Mouse (Mus musculus) olfactory bulb, adult 2 months (tissue): ENCODE measurements around the gene Car12. TPM values are rescaled to one million over a fixed set of nuclear protein-coding genes. Genes with fewer than 3 reads are reported as not detected.
A peak's percentile ranks its signal among the peaks of the same experiment; 100 is the strongest.

Experiments used
- H3K27ac ChIP-seq: fragments of 200-500 bp; 2 replicates; pipeline ENCODE4 v1.5.1; 2012; ENCODE audit warnings: low read depth, low read length; ENCODE audit not compliant: insufficient read depth
- H3K4me1 ChIP-seq: fragments of 200-500 bp; 2 replicates; pipeline ENCODE4 v1.6.1; 2012; ENCODE audit warnings: low read length; ENCODE audit not compliant: control insufficient read depth, insufficient read depth
- H3K4me3 ChIP-seq: fragments of 200-500 bp; 2 replicates; pipeline ENCODE4 v1.5.1; 2012; ENCODE audit warnings: mild to moderate bottlenecking, low read depth, low read length, moderate library complexity; ENCODE audit not compliant: insufficient read depth
- CTCF ChIP-seq: fragments of 200-500 bp; IDR thresholded peaks from 2 replicates; pipeline ENCODE4 v1.5.1; 2012; ENCODE audit warnings: low read depth, mild to moderate bottlenecking, low read length, moderate library complexity; ENCODE audit not compliant: insufficient read depth
- POLR2A ChIP-seq: fragments of 200-500 bp; IDR thresholded peaks from 2 replicates; pipeline ENCODE4 v1.6.1; 2012; ENCODE audit warnings: mild to moderate bottlenecking, low read depth, low read length, moderate library complexity; ENCODE audit not compliant: insufficient read depth
- WGBS: fragments of 180-500 bp; shearing (Covaris S2); methylation state at CpG from one replicate; pipeline ENCODE4 v1.1.7; 2018; 5-methylcytosine and 5-hydroxymethylcytosine counted together
- polyA plus RNA-seq: library from polyadenylated mRNA; stranded (reverse); fragments of >200 nt; gene quantifications from 2 replicates; pipeline ENCODE4 v1.2.4, GENCODE M21; 2012; ENCODE audit warnings: low replicate concordance; ENCODE audit not compliant: missing spikeins, insufficient read depth, insufficient read length

The Car12 gene
- not detected in 2 replicates for polyA plus RNA-seq

DNA sequence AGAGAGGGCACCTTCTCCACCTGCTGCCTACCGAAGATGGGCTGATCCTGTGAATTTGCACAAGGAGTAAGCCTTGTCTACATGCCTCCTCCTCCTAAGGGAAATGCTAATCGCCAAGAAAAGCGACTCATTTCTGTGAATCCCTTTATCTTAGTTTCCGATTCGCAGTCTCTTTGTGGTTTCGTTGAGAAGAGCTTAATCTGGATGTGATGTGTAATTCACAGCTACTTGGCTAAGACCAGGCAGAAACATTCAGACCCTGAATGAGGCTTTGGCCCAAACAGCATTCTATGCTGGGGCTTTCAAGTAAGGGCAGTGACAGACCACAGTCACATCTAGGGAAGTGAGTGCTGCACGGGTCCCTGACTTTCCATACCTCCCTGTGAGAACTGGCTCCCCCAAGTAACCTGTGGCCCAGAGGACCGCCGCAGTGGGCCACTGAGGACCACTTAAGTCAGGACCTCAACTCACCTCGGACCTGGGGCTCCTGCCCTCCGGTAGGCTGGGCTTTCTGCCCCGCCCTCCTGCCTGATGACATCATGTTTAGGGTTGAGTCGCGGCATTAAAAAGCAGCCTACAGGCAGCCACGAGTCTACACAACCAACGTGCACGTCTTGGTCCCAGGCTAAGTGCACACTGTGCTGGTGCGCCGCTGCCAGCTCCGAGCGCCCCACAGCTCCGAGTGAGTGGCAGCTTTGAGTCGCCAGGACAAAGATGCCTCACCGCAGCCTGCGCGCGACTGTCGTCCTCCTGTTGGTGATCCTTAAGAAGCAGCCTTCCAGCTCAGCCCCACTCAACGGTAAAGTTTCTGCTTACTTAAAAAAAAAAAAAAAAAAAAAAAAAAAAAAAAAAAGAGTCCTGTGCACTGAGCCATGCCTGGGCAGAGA is at the start of gene Car12:
Car12 (plus strand) TSS at position 552 of the 887 bp plus-strand sequence.
- TF ChIP-seq POLR2A (no peak), CTCF (no peak)
- Histone ChIP-seq H3K4me3 (peak within 1 kb of the TSS; percentile 46), H3K27ac (no peak within 1 kb of the TSS), H3K4me1 (peaks cover 26% of the 10 kb centered on the region)
- 9% methylated on average over 29 of the region's 29 CpGs for WGBS

DNA sequence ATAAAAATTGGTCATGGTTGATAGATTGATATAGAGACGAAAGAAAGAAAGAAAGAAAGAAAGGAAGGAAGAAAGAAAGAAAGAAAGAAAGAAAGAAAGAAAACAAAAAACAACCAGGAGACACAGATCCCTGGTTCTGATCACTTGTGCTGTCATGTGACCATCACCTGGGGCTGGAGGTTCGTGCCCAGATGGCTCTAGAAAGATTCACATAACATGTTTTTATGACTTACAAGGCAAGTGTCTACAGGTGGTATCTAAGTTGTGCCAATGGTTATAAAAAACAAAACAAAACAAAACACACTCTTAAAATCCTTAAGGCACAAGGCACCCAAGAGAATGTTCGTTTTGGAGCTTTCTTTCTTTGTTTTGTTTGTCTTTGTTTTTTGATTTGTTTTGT is 49.7 kb upstream of the Car12 start:
- TF ChIP-seq CTCF = no peak
- peaks cover 17% of the 10 kb centered on the region for H3K4me1 ChIP-seq
- no peak overlapping the region for H3K4me3 ChIP-seq
- WGBS = 87% methylated on average over 3 of the region's 3 CpGs
- no peak overlapping the region for H3K27ac ChIP-seq

DNA sequence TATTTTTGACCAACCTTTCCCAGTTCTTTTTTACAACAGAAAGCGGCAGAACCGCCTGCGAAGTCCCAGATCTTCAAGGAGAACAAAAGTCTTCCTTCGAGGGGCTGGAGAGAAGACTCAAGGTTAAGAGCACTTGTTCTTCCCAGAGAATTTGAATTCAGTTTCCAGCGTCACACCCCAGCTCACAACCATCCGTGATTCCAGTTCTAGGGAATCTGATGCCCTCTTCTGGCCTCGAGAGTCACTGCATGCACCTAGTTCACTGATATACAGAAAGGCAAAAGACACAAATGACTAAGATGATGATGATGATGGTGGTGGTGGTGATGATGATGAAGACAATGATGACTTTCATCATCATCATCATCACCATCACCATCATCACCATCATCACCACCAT is 48.9 kb upstream of the Car12 start:
- peaks cover 21% of the 10 kb centered on the region for H3K4me1 ChIP-seq
- WGBS = 85% methylated on average over 7 of the region's 7 CpGs
- H3K4me3 ChIP-seq = no peak overlapping the region
- no peak for TF ChIP-seq CTCF
- TF ChIP-seq POLR2A = no peak
- H3K27ac ChIP-seq = no peak overlapping the region

GRCm38 (mm10) chr9:66666153-66666552 is 47.3 kb upstream of the Car12 start:
- H3K4me1 ChIP-seq = peaks cover 18% of the 10 kb centered on the region
- H3K4me3 ChIP-seq = no peak overlapping the region
- no peak overlapping the region for H3K27ac ChIP-seq
- no peak for TF ChIP-seq CTCF
- TF ChIP-seq POLR2A = no peak
- WGBS = 75% methylated on average over 3 of the region's 3 CpGs

- 78% methylated on average over 6 of the region's 6 CpGs for WGBS
- TF ChIP-seq CTCF (no peak), POLR2A (no peak)
- Histone ChIP-seq H3K4me3 (no peak overlapping the region), H3K4me1 (peaks cover 18% of the 10 kb centered on the region), H3K27ac (no peak overlapping the region)
Measured at GRCm38 (mm10) chr9:66667046-66667445, 46.4 kb upstream of the Car12 start.

DNA sequence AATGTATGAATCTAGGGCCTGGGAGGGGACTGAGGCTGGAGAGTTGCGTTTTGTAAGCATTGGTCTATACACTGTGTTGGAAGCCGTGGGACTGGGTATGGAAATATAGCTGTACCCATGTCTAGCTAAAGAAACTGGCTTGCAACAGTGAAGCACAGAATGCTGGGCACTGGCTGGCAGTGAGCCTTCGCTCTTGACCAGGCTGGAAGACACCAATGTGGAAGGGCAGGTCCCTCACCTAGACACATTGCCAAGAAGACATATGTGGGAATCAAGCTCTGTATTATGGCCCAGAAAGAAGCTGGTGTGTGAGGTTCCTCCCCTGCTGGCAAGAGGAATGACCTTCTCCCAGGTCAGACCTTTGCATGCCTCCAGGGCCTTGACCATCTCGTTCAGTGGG is 45.6 kb upstream of the Car12 start:
- Histone ChIP-seq H3K4me3 (no peak overlapping the region), H3K27ac (no peak overlapping the region), H3K4me1 (peaks cover 18% of the 10 kb centered on the region)
- TF ChIP-seq CTCF (no peak), POLR2A (no peak)
- WGBS = 92% methylated on average over 4 of the region's 4 CpGs

DNA sequence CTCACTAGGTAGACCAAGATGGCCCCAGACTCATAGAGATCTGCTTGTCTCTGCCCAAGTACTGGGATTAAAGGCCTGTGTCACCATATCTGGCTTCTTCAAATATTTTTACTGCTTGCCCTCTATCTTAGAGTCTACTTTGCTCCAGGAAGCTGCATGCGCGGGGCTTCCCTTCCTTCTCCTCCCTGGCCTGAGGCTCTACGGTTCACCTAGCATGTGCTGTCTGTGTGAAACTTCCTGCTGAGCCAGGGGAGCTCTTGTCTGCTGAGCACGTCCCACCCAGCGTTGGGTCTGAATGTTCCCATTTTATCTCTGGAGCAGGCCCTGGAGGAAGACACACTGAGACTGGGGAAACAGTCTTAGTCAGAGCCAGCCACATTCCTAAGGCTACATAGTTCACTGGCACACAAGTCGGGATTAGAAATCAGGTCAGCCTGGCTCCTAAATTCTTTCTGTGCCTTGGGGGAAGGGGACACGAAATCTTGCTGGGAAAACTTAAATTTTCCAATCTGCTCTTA is 43.9 kb upstream of the Car12 start:
- H3K4me1 ChIP-seq = peaks cover 18% of the 10 kb centered on the region
- H3K4me3 ChIP-seq = no peak overlapping the region
- WGBS = 44% methylated on average over 7 of the region's 7 CpGs
- no peak overlapping the region; the same call in 1 of the 2 replicates for H3K27ac ChIP-seq
- TF ChIP-seq POLR2A (no peak), CTCF (no peak)

DNA sequence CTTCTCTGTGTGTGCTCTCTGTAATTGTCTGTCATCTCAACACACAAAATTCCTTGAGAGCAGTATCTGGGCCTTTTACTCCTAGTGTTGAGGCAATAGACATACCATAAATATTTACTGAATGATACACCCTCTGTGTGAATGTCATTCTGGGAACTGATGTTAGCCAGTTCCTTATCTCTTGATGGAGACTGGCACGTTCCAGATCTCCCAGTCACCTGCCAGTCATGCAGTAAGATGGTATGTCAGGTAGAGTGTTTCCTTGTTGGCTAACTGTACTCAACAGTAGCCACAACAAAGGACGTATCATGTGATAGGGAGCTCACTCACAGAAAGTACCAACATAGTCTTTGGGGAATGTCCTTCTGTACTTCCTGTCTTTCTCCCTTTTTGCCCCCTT is 39.7 kb upstream of the Car12 start:
- TF ChIP-seq CTCF = no peak
- H3K27ac ChIP-seq = no peak overlapping the region
- peaks cover 8% of the 10 kb centered on the region for H3K4me1 ChIP-seq
- WGBS = 90% methylated on average over 2 of the region's 2 CpGs
- no peak overlapping the region for H3K4me3 ChIP-seq

DNA sequence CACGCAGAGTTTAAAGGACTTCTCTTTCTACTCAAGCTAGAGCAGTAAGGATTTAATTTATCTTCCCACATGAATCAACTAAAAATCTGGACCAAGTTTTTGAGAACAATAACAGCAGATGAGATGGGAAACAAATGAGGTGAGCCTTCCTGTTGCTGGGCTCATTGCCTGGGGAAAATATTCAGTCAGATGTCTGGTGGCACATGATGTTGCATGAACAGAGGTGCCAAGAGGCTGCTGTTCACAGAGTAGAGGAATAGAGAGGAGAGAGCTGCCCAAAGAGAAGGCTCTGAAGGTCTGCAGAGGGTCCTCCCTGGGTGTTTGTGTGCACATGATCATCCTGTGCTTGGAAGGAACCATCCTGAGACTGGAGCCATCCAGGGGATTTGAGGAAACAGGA is 37.9 kb upstream of the Car12 start:
- TF ChIP-seq CTCF (no peak), POLR2A (no peak)
- no peak overlapping the region for H3K4me3 ChIP-seq
- H3K27ac ChIP-seq = no peak overlapping the region
- WGBS = 84% methylated on average over 1 of the region's 1 CpGs
- 0 out of 2 replicates have a peak, but pooled peaks cover 2% of the 10 kb centered on the region for H3K4me1 ChIP-seq
